Mouse (Mus musculus) embryonic facial prominence, embryonic 10.5 days (tissue): ENCODE results near the gene Prr15. TPM values are rescaled to one million over a fixed set of nuclear protein-coding genes. Genes with fewer than 3 reads are reported as not detected.

Experiments
- DNase-seq: peaks from one replicate; pipeline ENCODE4 v3.0.0-alpha.2; 2017; ENCODE audit warnings: low spot score
- H3K27ac ChIP-seq: fragments of 300-500 bp; sonication (generic); replicated peaks from 2 replicates; pipeline ENCODE4 v1.5.1; 2016; ENCODE audit warnings: mild to moderate bottlenecking
- H3K27me3 ChIP-seq: fragments of 300-500 bp; sonication (generic); replicated peaks from 2 replicates; pipeline ENCODE4 v1.6.1; 2016; ENCODE audit warnings: low read depth, mild to moderate bottlenecking; ENCODE audit not compliant: poor library complexity, severe bottlenecking
- H3K36me3 ChIP-seq: fragments of 300-500 bp; sonication (generic); replicated peaks from 2 replicates; pipeline ENCODE4 v1.6.1; 2016; ENCODE audit warnings: mild to moderate bottlenecking, moderate library complexity
- H3K4me1 ChIP-seq: fragments of 300-500 bp; sonication (generic); 2 replicates; pipeline ENCODE4 v1.6.1; 2016
- H3K4me3 ChIP-seq: fragments of 300-500 bp; sonication (generic); 2 replicates; pipeline ENCODE4 v1.5.1; 2016; ENCODE audit warnings: mild to moderate bottlenecking, moderate library complexity
- H3K9me3 ChIP-seq: fragments of 300-500 bp; sonication (generic); 2 replicates; pipeline ENCODE4 v1.6.1; 2016; ENCODE audit warnings: mild to moderate bottlenecking
- WGBS: fragments of 180-500 bp; shearing (Covaris S2); methylation state at CpG from one replicate; pipeline ENCODE4 v1.1.7; 2016; 5-methylcytosine and 5-hydroxymethylcytosine counted together
- polyA plus RNA-seq: library from polyadenylated mRNA; unstranded; fragments of >200 nt; fragmentation: Nextera tagmentation; extraction: Ambion mirVana; gene quantifications from 2 replicates; pipeline ENCODE4 v1.2.1, GENCODE M21; 2016

The Prr15 gene
- polyA plus RNA-seq, 1 experiment from 2014 or later = 3.6 TPM

- peak; percentile 39 for DNase-seq
- H3K27me3 ChIP-seq = peaks cover 10% of the 10 kb centered on the region; the same call in 1 of the 2 replicates
- H3K9me3 ChIP-seq = no peaks in the 10 kb centered on the region
- H3K4me1 ChIP-seq = peaks cover 30% of the 10 kb centered on the region
- H3K36me3 ChIP-seq = no peaks in the 10 kb centered on the region
- H3K27ac ChIP-seq = peak overlapping the region; percentile 61
- no peak overlapping the region for H3K4me3 ChIP-seq
- WGBS = 51% methylated on average over 6 of the region's 6 CpGs
These were observed 44.4 kb downstream of the Prr15 start for GRCm38 (mm10) chr6:54369913-54370542.

GRCm38 (mm10) chr6:54371874-54372273 lies 46.2 kb downstream of the Prr15 start:
- H3K9me3 ChIP-seq = no peaks in the 10 kb centered on the region

DNA sequence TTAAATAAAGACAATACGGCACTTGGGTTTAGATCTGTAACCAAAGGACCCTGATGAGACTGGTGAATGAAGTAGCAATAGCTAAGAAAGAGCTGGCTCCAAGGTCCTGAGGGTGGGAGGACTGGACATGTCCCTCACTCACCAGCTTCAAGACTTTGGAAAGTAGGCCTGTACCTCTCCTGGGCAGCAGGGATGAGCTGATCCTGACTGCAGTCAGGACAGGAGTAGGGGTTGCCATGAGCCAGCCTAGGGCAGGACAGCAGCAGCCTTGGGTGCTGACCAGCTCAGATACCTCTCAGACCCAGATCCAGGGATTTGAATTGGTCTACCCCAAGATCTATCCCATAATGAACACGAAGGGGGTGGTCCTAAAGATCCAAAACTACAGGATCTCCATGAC lies 53.7 kb downstream of the Prr15 start:
- Histone ChIP-seq H3K4me3 (no peak overlapping the region), H3K27me3 (peaks cover 7% of the 10 kb centered on the region; the same call in 1 of the 2 replicates), H3K36me3 (no peaks in the 10 kb centered on the region), H3K9me3 (no peaks in the 10 kb centered on the region), H3K27ac (no peak overlapping the region), H3K4me1 (peaks cover 17% of the 10 kb centered on the region)
- no peak for DNase-seq
- 70% methylated on average over 2 of the region's 2 CpGs for WGBS

More at GRCm38 (mm10) chr6:54371874-54372273, 46.2 kb downstream of the Prr15 start:
- Histone ChIP-seq H3K27me3 (peaks cover 10% of the 10 kb centered on the region; the same call in 1 of the 2 replicates), H3K36me3 (no peaks in the 10 kb centered on the region), H3K4me3 (no peak overlapping the region), H3K27ac (no peak overlapping the region), H3K4me1 (peaks cover 29% of the 10 kb centered on the region)
- 90% methylated on average over 3 of the region's 3 CpGs for WGBS
- DNase-seq = no peak

Other genes starting within 250 kb of the Prr15 start
- gene Wipf3, start 103.8 kb downstream of the Prr15 start, polyA plus RNA-seq = 1.1 and 1.4 TPM in 2 replicates
- 20.0 and 24.0 TPM in 2 replicates for gene Scrn1, start 240.7 kb downstream of the Prr15 start, polyA plus RNA-seq